8 mouse cellular contexts compared by ENCODE assay signal in genomic region chr8:125569533-125570365, GRCm38 (mm10). TPM values are rescaled to one million over a fixed set of nuclear protein-coding genes. Genes with fewer than 3 reads are reported as not detected.
DNase-seq lines count a peak whose midpoint lies in the region; ATAC-seq lines count a peak whose summit lies in the region.

Sipa1l2 (minus strand) TSS chr8:125569808.

- peak; percentile 93 for ATAC-seq in hindbrain, embryonic 13.5 days (ENCODE audit: low FRiP score)

- peak within 1 kb of the TSS; percentile 77 for H3K4me3 ChIP-seq in hindbrain, embryonic 13.5 days

- H3K4me2 ChIP-seq in hindbrain, embryonic 13.5 days: peak within 1 kb of the TSS; percentile 74

- peaks cover 13% of the 10 kb centered on the region; the same call in 1 of the 2 replicates for H3K27me3 ChIP-seq in hindbrain, embryonic 13.5 days

- DNase-seq in R1 (ENCODE audit: low read depth, low spot score): peak; percentile 92
- DNase-seq in cerebellum, postnatal 14 days: peak; percentile 100
- DNase-seq in frontal cortex, postnatal 14 days (ENCODE audit: low spot score in 2 of 2): peak; percentile 88 to 94
- peak; percentile 94 to 95 for DNase-seq in layer of hippocampus, postnatal 25 days (ENCODE audit: extremely low spot score in 1 of 2, low spot score in 1 of 2)
- DNase-seq in lung, postnatal 14 days: peak; percentile 100
- DNase-seq in ovary, postnatal 36 days (ENCODE audit: low spot score): peak; percentile 100
- DNase-seq in thymus, postnatal 14 days: peak; percentile 99

- H3K36me3 ChIP-seq in hindbrain, embryonic 13.5 days: no peaks in the 10 kb centered on the region

- under 1% methylated on average over 85 of the region's 129 CpGs for WGBS in hindbrain, embryonic 13.5 days

- H3K4me1 ChIP-seq in hindbrain, embryonic 13.5 days (replicated peaks): peaks cover 42% of the 10 kb centered on the region

- peak within 1 kb of the TSS; percentile 89 for H3K9ac ChIP-seq in hindbrain, embryonic 13.5 days

- no peaks in the 10 kb centered on the region for H3K9me3 ChIP-seq in hindbrain, embryonic 13.5 days

- H3K27ac ChIP-seq in hindbrain, embryonic 13.5 days: peak within 1 kb of the TSS; percentile 87

RNA-seq across cellular contexts. Expression of gene Sipa1l2, which starts in this region (rescaled TPM):
- 24.7 and 26.5 TPM in 2 replicates for polyA plus RNA-seq in hindbrain, embryonic 13.5 days (2015; fragmentation: Nextera tagmentation; extraction: Ambion mirVana)
- total RNA-seq in layer of hippocampus, postnatal 25 days (2021): 10 to 100 TPM; 62.1 to 62.7 TPM

Comparison
In these comparisons a context has a peak if more than half of its experiments do, and no peak if none do; other contexts are left out.
1. Peak in every context shown above with its lines: DNase-seq, ATAC-seq, H3K4me3 ChIP-seq and H3K27ac ChIP-seq.